Mouse (Mus musculus) liver, embryonic 14.5 days (tissue): ENCODE data around the gene Pfkp.

ENCODE experiments used
- CTCF ChIP-seq: IDR thresholded peaks from 2 replicates; pipeline ENCODE4 v1.5.1; 2016; ENCODE audit warnings: antibody characterized with exemption, low read depth, control low read depth
- EP300 ChIP-seq: IDR thresholded peaks from 2 replicates; pipeline ENCODE4 v1.6.1; 2016; ENCODE audit warnings: antibody characterized with exemption, low read depth

DNA sequence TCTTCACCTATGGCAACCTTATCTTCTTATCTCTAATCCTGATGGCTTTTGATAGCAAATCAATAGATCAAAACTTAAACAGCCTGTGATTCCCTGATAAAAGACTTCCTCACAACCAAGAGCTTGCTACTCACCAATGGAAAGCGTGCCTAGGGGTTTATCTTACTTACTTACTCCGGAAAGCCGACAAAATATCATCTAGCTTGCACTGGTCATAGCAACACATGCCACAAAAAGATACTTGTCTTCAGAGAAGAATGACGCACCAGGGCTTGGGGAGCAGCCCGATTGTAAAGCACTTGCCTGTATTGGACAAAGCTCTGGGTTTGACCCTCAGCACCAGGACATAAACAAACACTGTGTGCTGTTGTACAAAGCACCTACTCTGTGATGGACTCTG is 4.6 kb downstream of the Pfkp start:
- TF ChIP-seq CTCF (no peak), EP300 (no peak)
